Mouse (Mus musculus) embryonic facial prominence, embryonic 13.5 days (tissue): ENCODE measurements around the gene Creb3. TPM values are rescaled to one million over a fixed set of nuclear protein-coding genes. Genes with fewer than 3 reads are reported as not detected.

Experiments
- ATAC-seq: fragments of 200-750 bp; cut with Nextera tagmentation; 2 replicates; pipeline ENCODE4 v1.8.0; 2017; ENCODE audit warnings: low read depth; ENCODE audit not compliant: insufficient number of reproducible peaks, insufficient read depth, low FRiP score, low TSS enrichment
- H3K27ac ChIP-seq: fragments of 300-500 bp; sonication (generic); 2 replicates; pipeline ENCODE4 v1.5.1; 2015; ENCODE audit warnings: moderate library complexity, mild to moderate bottlenecking, inconsistent platforms
- H3K27me3 ChIP-seq: fragments of 300-500 bp; sonication (generic); 2 replicates; pipeline ENCODE4 v1.6.1; 2015; ENCODE audit warnings: mild to moderate bottlenecking, inconsistent platforms
- H3K36me3 ChIP-seq: fragments of 300-500 bp; sonication (generic); 2 replicates; pipeline ENCODE4 v1.6.1; 2015; ENCODE audit warnings: mild to moderate bottlenecking, inconsistent platforms
- H3K4me1 ChIP-seq: fragments of 300-500 bp; sonication (generic); 2 replicates; pipeline ENCODE4 v1.6.1; 2015; ENCODE audit warnings: inconsistent platforms
- H3K4me2 ChIP-seq: fragments of 300-500 bp; sonication (generic); 2 replicates; pipeline ENCODE4 v1.6.1; 2015; ENCODE audit warnings: moderate library complexity, mild to moderate bottlenecking, inconsistent platforms
- H3K4me3 ChIP-seq: fragments of 300-500 bp; sonication (generic); 2 replicates; pipeline ENCODE4 v1.5.1; 2015; ENCODE audit warnings: mild to moderate bottlenecking, inconsistent platforms
- H3K9ac ChIP-seq: fragments of 300-500 bp; sonication (generic); 2 replicates; pipeline ENCODE4 v1.6.1; 2015; ENCODE audit warnings: mild to moderate bottlenecking, inconsistent platforms
- H3K9me3 ChIP-seq: fragments of 300-500 bp; sonication (generic); 2 replicates; pipeline ENCODE4 v1.6.1; 2016; ENCODE audit warnings: inconsistent platforms
- WGBS: fragments of 180-500 bp; shearing (Covaris S2); methylation state at CpG from one replicate; pipeline ENCODE4 v1.1.7; 2015; ENCODE audit warnings: mixed read lengths; 5-methylcytosine and 5-hydroxymethylcytosine counted together
- polyA plus RNA-seq: library from polyadenylated mRNA; unstranded; fragments of >200 nt; fragmentation: Nextera tagmentation; extraction: Ambion mirVana; gene quantifications from 2 replicates; pipeline ENCODE4 v1.2.1, GENCODE M21; 2015

Gene Creb3
- 48.9 and 54.9 TPM in 2 replicates for polyA plus RNA-seq

- peaks cover 54% of the 10 kb centered on the region for H3K4me1 ChIP-seq
Measured at GRCm38 (mm10) chr4:43561997-43562768, at the start of gene Creb3, which contains the start of gene Tln1. Creb3 (plus strand) TSS chr4:43562332. Tln1 (minus strand) TSS chr4:43562691.

GRCm38 (mm10) chr4:43512653-43513052 lies 49.5 kb upstream of the Creb3 start:
- no peak overlapping the region for H3K27ac ChIP-seq
- 52% methylated on average over 7 of the region's 7 CpGs for WGBS
- H3K9me3 ChIP-seq = no peaks in the 10 kb centered on the region
- no peak overlapping the region for H3K4me3 ChIP-seq
- peaks cover 26% of the 10 kb centered on the region for H3K4me1 ChIP-seq
- no peak for ATAC-seq
- peaks cover 13% of the 10 kb centered on the region for H3K36me3 ChIP-seq
- H3K27me3 ChIP-seq = peaks cover 15% of the 10 kb centered on the region
- no peak overlapping the region for H3K4me2 ChIP-seq
- no peak overlapping the region for H3K9ac ChIP-seq

More at GRCm38 (mm10) chr4:43561997-43562768, at the start of gene Creb3, which contains the start of gene Tln1:
- peak; percentile 91 for ATAC-seq
- WGBS = under 1% methylated on average over 62 of the region's 62 CpGs
- no peaks in the 10 kb centered on the region for H3K27me3 ChIP-seq
- peak within 1 kb of the TSS; percentile 87 for H3K9ac ChIP-seq
- no peaks in the 10 kb centered on the region for H3K9me3 ChIP-seq
- peak within 1 kb of the TSS; percentile 88 for H3K4me2 ChIP-seq
- peaks cover 31% of the 10 kb centered on the region for H3K36me3 ChIP-seq
- peak within 1 kb of the TSS; percentile 62 for H3K4me3 ChIP-seq
- peak within 1 kb of the TSS; percentile 96 for H3K27ac ChIP-seq

DNA sequence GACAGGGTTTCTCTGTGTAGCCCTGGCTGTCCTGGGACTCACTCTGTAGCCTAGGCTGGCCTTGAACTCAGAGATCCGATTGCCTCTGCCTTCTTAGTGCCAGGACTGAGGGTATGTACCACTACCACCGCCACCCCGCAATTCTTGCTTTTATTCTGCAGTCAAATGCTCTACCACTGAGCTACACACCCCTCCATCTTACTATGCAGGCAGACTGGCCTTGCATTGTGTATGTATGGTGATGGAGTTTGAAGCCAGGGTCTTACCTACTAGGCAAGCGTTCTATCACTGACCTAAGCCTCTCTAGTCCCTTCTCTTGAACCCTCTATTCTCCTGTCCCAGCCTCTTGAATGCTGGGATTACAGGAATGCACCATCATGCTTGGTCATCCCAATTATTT lies 48.8 kb upstream of the Creb3 start:
- Histone ChIP-seq H3K36me3 (peaks cover 19% of the 10 kb centered on the region), H3K4me3 (no peak overlapping the region), H3K27me3 (peaks cover 11% of the 10 kb centered on the region), H3K4me1 (peaks cover 19% of the 10 kb centered on the region), H3K27ac (no peak overlapping the region), H3K4me2 (no peak overlapping the region), H3K9ac (no peak overlapping the region), H3K9me3 (no peaks in the 10 kb centered on the region)
- no peak for ATAC-seq
- WGBS = 84% methylated on average over 4 of the region's 4 CpGs

GRCm38 (mm10) chr4:43513791-43514190 lies 48.3 kb upstream of the Creb3 start:
- Histone ChIP-seq H3K27ac (no peak overlapping the region), H3K36me3 (peaks cover 22% of the 10 kb centered on the region), H3K4me2 (no peak overlapping the region), H3K4me1 (peaks cover 18% of the 10 kb centered on the region), H3K27me3 (peaks cover 9% of the 10 kb centered on the region), H3K4me3 (no peak overlapping the region), H3K9ac (no peak overlapping the region), H3K9me3 (no peaks in the 10 kb centered on the region)
- 72% methylated on average over 4 of the region's 4 CpGs for WGBS
- no peak for ATAC-seq

DNA sequence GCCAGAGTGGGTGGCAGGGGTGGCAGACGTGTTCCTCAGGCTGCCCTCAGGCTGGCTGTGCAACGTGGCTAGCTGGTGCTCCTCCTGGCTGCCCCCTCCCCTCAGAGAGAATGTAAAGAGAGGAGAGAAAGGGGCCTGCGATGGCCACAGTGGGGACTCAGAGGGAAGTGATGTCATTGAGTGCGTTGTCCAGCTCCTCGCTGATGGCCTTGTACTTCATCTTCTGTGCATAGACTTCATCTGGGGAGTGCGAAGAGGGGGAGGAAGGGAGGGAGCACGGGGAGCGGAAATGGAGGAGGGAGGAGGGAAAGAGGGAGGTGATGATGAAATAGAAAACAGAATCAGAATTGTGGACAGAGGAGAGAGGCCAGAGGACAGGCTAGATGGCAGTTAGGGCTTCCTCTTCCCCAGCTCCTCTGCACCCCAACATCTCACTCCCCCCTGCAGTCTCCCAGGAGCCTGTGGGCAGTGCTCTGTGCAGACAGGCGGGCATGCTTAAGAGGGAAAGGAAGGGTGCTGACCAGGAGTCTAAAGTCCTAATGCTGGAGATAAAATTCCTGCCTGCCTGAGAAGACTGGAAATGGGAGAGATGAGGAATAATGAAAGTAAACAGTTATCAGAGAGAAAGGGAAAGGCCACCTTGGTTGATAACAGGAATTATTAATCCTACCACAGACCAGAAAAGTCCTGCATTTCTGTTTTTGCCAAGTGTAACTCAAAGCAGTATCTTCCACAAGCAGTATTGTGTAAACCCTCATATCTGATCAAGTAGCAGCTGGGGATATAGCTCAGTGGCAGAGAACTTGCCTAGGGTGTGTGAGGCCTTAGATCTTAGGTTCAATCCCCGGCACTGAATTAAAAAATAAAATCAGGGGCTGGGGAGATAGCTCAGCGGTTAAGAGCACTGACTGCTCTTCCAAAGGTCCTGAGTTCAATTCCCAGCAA lies 46.1 kb upstream of the Creb3 start:
- no peak overlapping the region for H3K4me2 ChIP-seq
- no peak overlapping the region for H3K4me3 ChIP-seq
- H3K4me1 ChIP-seq = peaks cover 28% of the 10 kb centered on the region
- peaks cover 29% of the 10 kb centered on the region for H3K36me3 ChIP-seq
- H3K9ac ChIP-seq = no peak overlapping the region
- peaks cover 9% of the 10 kb centered on the region for H3K27me3 ChIP-seq
- no peak for ATAC-seq
- no peaks in the 10 kb centered on the region for H3K9me3 ChIP-seq
- WGBS = 70% methylated on average over 11 of the region's 11 CpGs
- H3K27ac ChIP-seq = no peak overlapping the region

DNA sequence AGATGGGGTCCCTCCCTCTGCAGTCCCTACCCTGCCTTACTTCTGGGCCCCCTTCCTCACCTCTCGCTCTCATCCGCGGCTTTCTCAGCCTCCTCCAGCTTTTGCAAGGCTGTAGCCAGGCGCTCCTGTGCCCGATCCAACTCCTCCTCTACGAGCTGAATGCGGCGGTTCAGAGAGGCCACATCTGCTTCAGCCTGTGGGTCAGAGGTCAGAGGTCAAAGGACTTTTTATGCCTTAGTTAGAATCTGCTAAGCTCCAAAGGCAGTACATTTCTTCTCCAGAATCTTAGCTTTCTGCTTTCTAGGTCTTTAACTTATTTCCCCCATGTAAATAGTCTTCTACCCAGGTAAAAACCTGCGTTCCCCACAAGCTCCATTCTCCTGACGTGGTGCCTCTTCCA lies 42.6 kb upstream of the Creb3 start:
- H3K4me3 ChIP-seq = peak overlapping the region; percentile 26
- WGBS = 19% methylated on average over 10 of the region's 10 CpGs
- peak overlapping the region; percentile 54 for H3K4me2 ChIP-seq
- H3K9me3 ChIP-seq = no peaks in the 10 kb centered on the region
- peaks cover 49% of the 10 kb centered on the region for H3K4me1 ChIP-seq
- peaks cover 23% of the 10 kb centered on the region for H3K27me3 ChIP-seq
- H3K36me3 ChIP-seq = peaks cover 27% of the 10 kb centered on the region
- no peak overlapping the region for H3K27ac ChIP-seq
- ATAC-seq = no peak
- peak overlapping the region; percentile 22; the same call in 1 of the 2 replicates for H3K9ac ChIP-seq

DNA sequence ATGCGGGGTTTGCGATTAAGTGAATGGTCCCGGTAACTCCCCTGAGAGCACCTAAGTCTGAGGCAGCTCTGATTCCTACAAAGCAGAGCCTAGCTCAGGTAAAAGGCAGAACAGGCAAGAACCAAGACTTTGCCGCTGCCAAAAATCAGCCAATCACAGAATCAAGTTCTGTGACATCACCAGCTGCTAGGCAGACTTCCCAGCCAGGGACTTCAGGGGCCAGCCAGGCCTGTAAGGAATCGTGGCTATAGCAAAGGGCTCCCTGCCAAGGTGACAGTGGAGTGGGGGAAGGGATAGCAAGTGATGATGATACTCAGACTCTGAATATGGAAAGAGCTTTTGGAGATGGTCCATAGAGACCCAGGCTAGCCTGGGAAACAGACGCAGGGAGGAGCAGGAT lies 42.2 kb upstream of the Creb3 start:
- H3K27ac ChIP-seq = no peak overlapping the region
- 0 out of 2 replicates have a peak overlapping the region, but pooled peaks have one; percentile 22 for H3K9ac ChIP-seq
- peak overlapping the region; percentile 26 for H3K4me3 ChIP-seq
- peaks cover 53% of the 10 kb centered on the region for H3K4me1 ChIP-seq
- peak overlapping the region; percentile 54 for H3K4me2 ChIP-seq
- peaks cover 27% of the 10 kb centered on the region for H3K27me3 ChIP-seq
- H3K36me3 ChIP-seq = peaks cover 27% of the 10 kb centered on the region
- 12% methylated on average over 6 of the region's 6 CpGs for WGBS
- no peak for ATAC-seq
- H3K9me3 ChIP-seq = no peaks in the 10 kb centered on the region

GRCm38 (mm10) chr4:43527880-43528279 lies 34.3 kb upstream of the Creb3 start:
- H3K27me3 ChIP-seq = peaks cover 23% of the 10 kb centered on the region
- H3K27ac ChIP-seq = no peak overlapping the region
- ATAC-seq = no peak
- H3K4me2 ChIP-seq = no peak overlapping the region
- no peak overlapping the region for H3K9ac ChIP-seq
- H3K9me3 ChIP-seq = no peaks in the 10 kb centered on the region
- H3K36me3 ChIP-seq = peaks cover 21% of the 10 kb centered on the region
- H3K4me1 ChIP-seq = peaks cover 16% of the 10 kb centered on the region
- WGBS = 65% methylated on average over 5 of the region's 5 CpGs
- no peak overlapping the region for H3K4me3 ChIP-seq

DNA sequence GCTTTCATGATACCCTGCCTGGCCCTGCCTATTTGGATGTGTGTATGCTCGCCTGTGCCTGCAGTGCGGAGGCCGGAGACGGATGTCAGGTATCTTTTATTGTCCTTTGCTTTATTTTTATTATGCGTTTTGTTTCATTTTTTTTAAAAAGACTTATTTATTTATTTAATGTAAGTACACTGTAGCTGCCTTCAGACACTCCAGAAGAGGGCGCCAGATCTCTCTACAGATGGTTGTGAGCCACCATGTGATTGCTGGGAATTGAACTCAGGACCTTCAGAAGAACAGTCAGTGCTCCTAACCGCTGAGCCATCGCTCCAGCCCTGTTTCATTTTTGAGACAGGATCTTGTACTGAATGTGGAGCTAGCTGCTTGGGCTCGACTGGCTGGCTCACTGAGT lies 33.6 kb upstream of the Creb3 start:
- Histone ChIP-seq H3K27ac (no peak overlapping the region), H3K9me3 (no peaks in the 10 kb centered on the region), H3K36me3 (peaks cover 27% of the 10 kb centered on the region), H3K27me3 (peaks cover 17% of the 10 kb centered on the region), H3K4me2 (no peak overlapping the region), H3K4me3 (no peak overlapping the region), H3K4me1 (peaks cover 10% of the 10 kb centered on the region), H3K9ac (no peak overlapping the region)
- WGBS = 81% methylated on average over 9 of the region's 9 CpGs
- no peak for ATAC-seq

- H3K9ac ChIP-seq = no peak overlapping the region
- ATAC-seq = no peak
- 70% methylated on average over 8 of the region's 8 CpGs for WGBS
Measured at GRCm38 (mm10) chr4:43530081-43530501, 32.0 kb upstream of the Creb3 start.

DNA sequence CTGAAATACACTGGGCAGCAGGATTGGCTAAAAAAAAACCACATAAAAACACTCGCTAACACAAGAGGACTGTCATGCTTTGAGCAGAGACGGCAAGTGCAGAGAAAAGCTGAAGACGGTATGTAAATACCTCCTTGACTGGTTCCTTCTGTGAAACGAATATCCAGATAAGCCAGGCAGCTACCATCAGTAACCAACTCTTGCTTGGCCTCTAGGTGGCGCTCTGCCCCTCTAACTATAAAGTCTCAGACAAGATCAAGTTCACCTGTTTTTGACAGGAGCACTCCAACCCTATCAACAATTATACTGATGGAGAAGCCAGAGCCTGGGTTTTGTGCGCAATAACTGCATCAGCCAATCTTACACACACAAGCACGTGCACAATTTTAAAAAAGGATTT lies 31.6 kb upstream of the Creb3 start:
- Histone ChIP-seq H3K36me3 (peaks cover 47% of the 10 kb centered on the region), H3K27me3 (peaks cover 5% of the 10 kb centered on the region; the same call in 1 of the 2 replicates)

More at GRCm38 (mm10) chr4:43530081-43530501, 32.0 kb upstream of the Creb3 start:
- H3K4me3 ChIP-seq = no peak overlapping the region
- H3K4me1 ChIP-seq = no peaks in the 10 kb centered on the region
- H3K4me2 ChIP-seq = no peak overlapping the region
- H3K27me3 ChIP-seq = peaks cover 9% of the 10 kb centered on the region
- no peak overlapping the region for H3K27ac ChIP-seq
- no peaks in the 10 kb centered on the region for H3K9me3 ChIP-seq
- peaks cover 42% of the 10 kb centered on the region for H3K36me3 ChIP-seq

More for the DNA sequence above, 31.6 kb upstream of the Creb3 start:
- Histone ChIP-seq H3K9me3 (no peaks in the 10 kb centered on the region), H3K9ac (no peak overlapping the region), H3K4me1 (no peaks in the 10 kb centered on the region), H3K4me3 (no peak overlapping the region), H3K4me2 (no peak overlapping the region), H3K27ac (no peak overlapping the region)
- ATAC-seq = no peak
- 23% methylated on average over 7 of the region's 7 CpGs for WGBS
